Mouse (Mus musculus) spleen, postnatal 0 days (tissue): Measurements from ENCODE around the gene Olfr1086. TPM values are rescaled to one million over a fixed set of nuclear protein-coding genes. Genes with fewer than 3 reads are reported as not detected.

ENCODE experiments used
- polyA plus RNA-seq: library from polyadenylated mRNA; unstranded; fragments of >200 nt; fragmentation: Nextera tagmentation; extraction: Ambion mirVana; gene quantifications from 2 replicates; pipeline ENCODE4 v1.2.1, GENCODE M21; 2015

The Olfr1086 gene
- not detected in 2 replicates for polyA plus RNA-seq

DNA sequence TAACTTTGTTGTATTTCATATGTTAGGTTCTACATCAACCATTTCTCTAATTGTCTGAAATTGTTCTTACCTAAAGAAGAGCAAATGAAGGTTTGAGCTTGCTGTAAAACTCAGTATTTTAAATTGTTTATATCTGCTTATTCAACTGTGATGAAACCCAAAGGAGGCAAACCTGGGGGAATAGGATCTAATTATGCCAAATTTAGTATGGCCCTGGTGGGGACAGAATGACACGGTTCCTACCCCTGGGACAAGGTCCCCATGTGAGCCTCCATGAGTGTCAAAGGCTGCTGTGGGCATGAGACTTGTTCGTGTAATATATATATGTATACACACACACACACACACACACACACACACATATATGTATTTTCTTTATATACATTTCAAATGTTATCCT is at the start of gene Olfr1086:
Gene Olfr1086, minus strand, starts transcription at position 101 of the 400 bp plus-strand sequence.

GRCm38 (mm10) chr2:86698295-86698694 is 18.4 kb upstream of the Olfr1086 start, which contains the start of gene Olfr1087:
Olfr1087 (minus strand) TSS chr2:86698395.

GRCm38 (mm10) chr2:86661919-86662318 is 18.0 kb downstream of the Olfr1086 start, which contains the start of gene Olfr1085:
Olfr1085 (minus strand) TSS chr2:86662019.

DNA sequence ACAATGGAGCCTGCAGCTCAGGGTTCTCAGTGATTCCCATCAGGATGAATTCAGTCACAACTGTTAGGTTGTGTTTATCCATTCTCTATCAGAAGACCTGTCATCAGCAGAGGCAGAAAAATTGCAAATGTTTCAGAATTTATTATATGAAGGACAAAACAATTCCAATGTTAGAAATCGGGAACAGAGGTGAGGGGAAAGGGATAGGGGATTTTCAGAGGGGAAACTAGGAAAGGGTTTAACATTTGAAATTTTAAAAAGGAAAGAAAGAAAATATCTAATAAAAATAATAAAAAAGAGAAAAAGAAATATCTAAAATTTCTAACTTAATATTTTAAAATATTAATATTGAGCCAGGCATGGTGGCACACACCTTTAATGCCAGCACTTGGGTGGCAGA is 40.3 kb downstream of the Olfr1086 start, which contains the start of gene Olfr1084:
Gene Olfr1084, minus strand, starts transcription at position 101 of the 400 bp plus-strand sequence.

Other genes with a start within 250 kb of the Olfr1086 start
- gene Olfr1065, start 229.5 kb downstream of the Olfr1086 start, polyA plus RNA-seq: not detected in 2 replicates
- not detected in 2 replicates for gene Olfr1066, start 223.8 kb downstream of the Olfr1086 start, polyA plus RNA-seq
- not detected in 2 replicates for gene Olfr228, start 192.7 kb downstream of the Olfr1086 start, polyA plus RNA-seq
- gene Olfr1076, start 171.6 kb downstream of the Olfr1086 start, polyA plus RNA-seq: not detected in 2 replicates
- not detected in 2 replicates for gene Olfr1079, start 137.6 kb downstream of the Olfr1086 start, polyA plus RNA-seq
- gene Olfr1080, start 121.9 kb downstream of the Olfr1086 start, polyA plus RNA-seq: not detected in 2 replicates
- not detected in 2 replicates for gene Olfr1082, start 81.1 kb downstream of the Olfr1086 start, polyA plus RNA-seq
- gene Olfr1084, start 40.4 kb downstream of the Olfr1086 start, polyA plus RNA-seq: not detected in 2 replicates
- not detected in 2 replicates for gene Olfr1085, start 18.1 kb downstream of the Olfr1086 start, polyA plus RNA-seq
- not detected in 2 replicates for gene Olfr1087, start 18.3 kb upstream of the Olfr1086 start, polyA plus RNA-seq
- not detected in 2 replicates for gene Olfr1089, start 53.6 kb upstream of the Olfr1086 start, polyA plus RNA-seq
- not detected in 2 replicates for gene Olfr1090, start 78.9 kb upstream of the Olfr1086 start, polyA plus RNA-seq
- gene Olfr1093, start 102.4 kb upstream of the Olfr1086 start, polyA plus RNA-seq: not detected in 2 replicates
- not detected in 2 replicates for gene Olfr141, start 129.9 kb upstream of the Olfr1086 start, polyA plus RNA-seq
- gene Olfr1094, start 144.6 kb upstream of the Olfr1086 start, polyA plus RNA-seq: not detected in 2 replicates
- not detected in 2 replicates for gene Olfr1095, start 171.6 kb upstream of the Olfr1086 start, polyA plus RNA-seq
- gene Gm13723, start 194.7 kb upstream of the Olfr1086 start, polyA plus RNA-seq: not detected in 2 replicates
- not detected in 2 replicates for gene Olfr1097, start 212.1 kb upstream of the Olfr1086 start, polyA plus RNA-seq
- gene Olfr1098, start 244.5 kb upstream of the Olfr1086 start, polyA plus RNA-seq: not detected in 2 replicates